Mouse (Mus musculus) kidney, embryonic 14.5 days (tissue): ENCODE data around the gene Morn1. TPM values are rescaled to one million over a fixed set of nuclear protein-coding genes. Genes with fewer than 3 reads are reported as not detected.

ENCODE experiments used
- ATAC-seq: fragments of 200-750 bp; cut with Nextera tagmentation; 2 replicates; pipeline ENCODE4 v1.8.0; 2017; ENCODE audit warnings: moderate number of reproducible peaks, mild to moderate bottlenecking, moderate TSS enrichment, moderate library complexity; ENCODE audit not compliant: low FRiP score, low TSS enrichment
- H3K27ac ChIP-seq: fragments of 300-500 bp; sonication (generic); 2 replicates; pipeline ENCODE4 v1.5.1; 2014; ENCODE audit warnings: low read depth, mild to moderate bottlenecking, low read length, moderate library complexity, mixed read lengths
- H3K27me3 ChIP-seq: fragments of 300-500 bp; sonication (generic); 2 replicates; pipeline ENCODE4 v1.6.1; 2014; ENCODE audit warnings: mild to moderate bottlenecking, low read length; ENCODE audit not compliant: control insufficient read depth, insufficient read depth
- H3K36me3 ChIP-seq: fragments of 300-500 bp; sonication (generic); 2 replicates; pipeline ENCODE4 v1.6.1; 2014; ENCODE audit warnings: low read length, mixed read lengths; ENCODE audit not compliant: control insufficient read depth, insufficient read depth
- H3K4me1 ChIP-seq: fragments of 300-500 bp; sonication (generic); 2 replicates; pipeline ENCODE4 v1.6.1; 2014; ENCODE audit warnings: low read length, mixed read lengths; ENCODE audit not compliant: control insufficient read depth, insufficient read depth
- H3K4me2 ChIP-seq: fragments of 300-500 bp; sonication (generic); replicated peaks from 2 replicates; pipeline ENCODE4 v1.6.1; 2014; ENCODE audit warnings: low read depth, mild to moderate bottlenecking, low read length
- H3K4me3 ChIP-seq: fragments of 300-500 bp; sonication (generic); 2 replicates; pipeline ENCODE4 v1.5.1; 2014; ENCODE audit warnings: mild to moderate bottlenecking, low read length
- H3K9ac ChIP-seq: fragments of 300-500 bp; sonication (generic); 2 replicates; pipeline ENCODE4 v1.6.1; 2014; ENCODE audit warnings: low read depth, mild to moderate bottlenecking, low read length, moderate library complexity
- H3K9me3 ChIP-seq: fragments of 300-500 bp; sonication (generic); 2 replicates; pipeline ENCODE4 v1.6.1; 2016; ENCODE audit warnings: low read length; ENCODE audit not compliant: control insufficient read depth
- WGBS: fragments of 180-500 bp; shearing (Covaris S2); extraction: QIAGEN DNeasy Blood & Tissue Kit; methylation state at CpG from one replicate; pipeline ENCODE4 v1.1.7; 2014; 5-methylcytosine and 5-hydroxymethylcytosine counted together
- polyA plus RNA-seq: library from polyadenylated mRNA; unstranded; fragments of >200 nt; fragmentation: Nextera tagmentation; extraction: Ambion mirVana; gene quantifications from 2 replicates; pipeline ENCODE4 v1.2.1, GENCODE M21; 2014

Gene Morn1
- polyA plus RNA-seq, 1 experiment from 2014 or later: 6.9 TPM

- H3K27me3 ChIP-seq: no peaks in the 10 kb centered on the region
- no peaks in the 10 kb centered on the region for H3K9me3 ChIP-seq
- H3K36me3 ChIP-seq: no peaks in the 10 kb centered on the region
- H3K27ac ChIP-seq: peak overlapping the region; percentile 89
- H3K9ac ChIP-seq: peak overlapping the region; percentile 34
- peak; percentile 56 for ATAC-seq
- H3K4me1 ChIP-seq: peaks cover 29% of the 10 kb centered on the region
- no peak overlapping the region for H3K4me2 ChIP-seq
- no peak overlapping the region for H3K4me3 ChIP-seq
- WGBS: 55% methylated on average over 12 of the region's 12 CpGs
These were observed 57.6 kb downstream of the Morn1 start for GRCm38 (mm10) chr4:155143871-155144502.

DNA sequence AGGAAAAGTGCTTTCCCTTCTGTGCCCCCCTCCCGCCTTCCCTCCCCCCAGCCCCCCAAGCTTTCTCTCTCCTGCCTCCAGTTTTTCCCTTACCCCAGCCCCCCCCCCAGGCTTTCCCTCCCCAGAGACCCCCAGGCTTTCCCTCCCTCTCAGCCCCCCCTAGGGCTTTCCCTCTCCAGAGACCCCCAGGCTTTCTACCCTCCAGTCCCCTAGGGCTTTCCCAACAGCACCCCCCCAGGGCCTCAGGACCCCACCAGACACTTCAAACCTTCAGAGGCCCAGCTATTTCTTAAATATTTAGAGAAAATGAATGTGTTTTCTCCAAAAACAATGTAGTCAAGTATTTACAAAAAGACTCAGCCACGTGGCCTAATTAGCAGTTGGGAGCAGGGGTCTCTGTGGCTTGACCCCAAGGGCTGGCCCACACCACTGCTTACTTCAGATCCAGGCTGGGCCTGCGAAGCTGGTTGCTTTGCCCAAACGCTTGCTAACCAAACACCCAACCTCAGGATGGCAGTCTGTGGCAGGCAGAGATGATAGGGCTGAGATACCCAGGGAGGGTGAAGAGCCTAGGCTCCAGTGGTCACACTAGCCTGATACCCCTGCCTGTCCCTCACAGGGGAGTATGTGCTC lies 58.3 kb downstream of the Morn1 start:
- Histone ChIP-seq H3K27me3 (no peaks in the 10 kb centered on the region), H3K4me3 (no peak overlapping the region), H3K9ac (no peak overlapping the region), H3K4me2 (no peak overlapping the region), H3K4me1 (peaks cover 35% of the 10 kb centered on the region), H3K27ac (peak overlapping the region; percentile 89), H3K36me3 (no peaks in the 10 kb centered on the region), H3K9me3 (no peaks in the 10 kb centered on the region)
- 51% methylated on average over 4 of the region's 4 CpGs for WGBS
- ATAC-seq: no peak

GRCm38 (mm10) chr4:155146107-155146823 lies 59.9 kb downstream of the Morn1 start:
- ATAC-seq: no peak
- Histone ChIP-seq H3K4me1 (peaks cover 37% of the 10 kb centered on the region), H3K4me3 (no peak overlapping the region), H3K27me3 (no peaks in the 10 kb centered on the region), H3K9me3 (no peaks in the 10 kb centered on the region), H3K4me2 (no peak overlapping the region), H3K27ac (no peak overlapping the region), H3K36me3 (no peaks in the 10 kb centered on the region), H3K9ac (0 out of 2 replicates have a peak overlapping the region, but pooled peaks have one; percentile 28)
- 76% methylated on average over 14 of the region's 14 CpGs for WGBS

- H3K9me3 ChIP-seq: no peaks in the 10 kb centered on the region
- H3K4me2 ChIP-seq: no peak overlapping the region
- peaks cover 39% of the 10 kb centered on the region for H3K4me1 ChIP-seq
- 82% methylated on average over 4 of the region's 4 CpGs for WGBS
- ATAC-seq: no peak
- H3K36me3 ChIP-seq: peaks cover 3% of the 10 kb centered on the region; the same call in 1 of the 2 replicates
- no peaks in the 10 kb centered on the region for H3K27me3 ChIP-seq
- H3K27ac ChIP-seq: no peak overlapping the region
- H3K9ac ChIP-seq: no peak overlapping the region
- H3K4me3 ChIP-seq: no peak overlapping the region
These were observed 62.1 kb downstream of the Morn1 start for GRCm38 (mm10) chr4:155148453-155148852.

- peaks cover 7% of the 10 kb centered on the region; the same call in 1 of the 2 replicates for H3K36me3 ChIP-seq
- no peak overlapping the region for H3K9ac ChIP-seq
- peaks cover 32% of the 10 kb centered on the region for H3K4me1 ChIP-seq
- no peak overlapping the region for H3K4me2 ChIP-seq
- H3K9me3 ChIP-seq: no peaks in the 10 kb centered on the region
- 67% methylated on average over 8 of the region's 8 CpGs for WGBS
- H3K4me3 ChIP-seq: no peak overlapping the region
- no peaks in the 10 kb centered on the region for H3K27me3 ChIP-seq
- ATAC-seq: peak; percentile 6; the same call in 1 of the 2 replicates
- peak overlapping the region; percentile 55; the same call in 1 of the 2 replicates for H3K27ac ChIP-seq
These were observed 62.7 kb downstream of the Morn1 start for GRCm38 (mm10) chr4:155148910-155149698.

DNA sequence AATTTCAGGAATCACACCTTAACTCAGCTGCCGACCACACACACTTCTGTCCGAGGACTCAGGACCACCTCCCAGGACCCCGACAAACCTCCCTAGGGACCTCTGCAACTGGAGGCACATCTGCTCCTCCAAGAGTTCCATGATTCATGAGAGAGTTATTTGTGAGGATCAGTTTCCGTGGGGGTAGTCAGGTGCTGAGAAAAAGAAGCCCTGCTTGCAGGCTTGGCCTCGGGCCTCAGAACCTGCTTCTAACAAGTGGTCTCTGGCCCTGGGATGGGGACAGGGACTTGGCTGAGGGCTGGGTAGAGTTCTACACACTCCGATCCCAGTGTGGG lies 63.5 kb downstream of the Morn1 start:
- H3K9me3 ChIP-seq: no peaks in the 10 kb centered on the region
- peak overlapping the region; percentile 59; the same call in 1 of the 2 replicates for H3K9ac ChIP-seq
- ATAC-seq: 0 out of 2 replicates have a peak, but pooled peaks have one; percentile 1
- H3K27me3 ChIP-seq: no peaks in the 10 kb centered on the region
- no peak overlapping the region; the same call in 1 of the 2 replicates for H3K4me3 ChIP-seq
- peaks cover 10% of the 10 kb centered on the region; the same call in 1 of the 2 replicates for H3K36me3 ChIP-seq
- peaks cover 26% of the 10 kb centered on the region for H3K4me1 ChIP-seq
- WGBS: 42% methylated on average over 6 of the region's 6 CpGs
- H3K27ac ChIP-seq: peak overlapping the region; percentile 53
- H3K4me2 ChIP-seq: peak overlapping the region; percentile 56

- peak; percentile 87 for ATAC-seq
- Histone ChIP-seq H3K27ac (peak overlapping the region; percentile 53), H3K4me1 (peaks cover 28% of the 10 kb centered on the region), H3K9ac (peak overlapping the region; percentile 59), H3K9me3 (no peaks in the 10 kb centered on the region), H3K4me2 (peak overlapping the region; percentile 56), H3K36me3 (peaks cover 15% of the 10 kb centered on the region; the same call in 1 of the 2 replicates), H3K27me3 (no peaks in the 10 kb centered on the region), H3K4me3 (peak overlapping the region; percentile 33)
- 3% methylated on average over 70 of the region's 73 CpGs for WGBS
These were observed 64.1 kb downstream of the Morn1 start for GRCm38 (mm10) chr4:155150276-155151113.

DNA sequence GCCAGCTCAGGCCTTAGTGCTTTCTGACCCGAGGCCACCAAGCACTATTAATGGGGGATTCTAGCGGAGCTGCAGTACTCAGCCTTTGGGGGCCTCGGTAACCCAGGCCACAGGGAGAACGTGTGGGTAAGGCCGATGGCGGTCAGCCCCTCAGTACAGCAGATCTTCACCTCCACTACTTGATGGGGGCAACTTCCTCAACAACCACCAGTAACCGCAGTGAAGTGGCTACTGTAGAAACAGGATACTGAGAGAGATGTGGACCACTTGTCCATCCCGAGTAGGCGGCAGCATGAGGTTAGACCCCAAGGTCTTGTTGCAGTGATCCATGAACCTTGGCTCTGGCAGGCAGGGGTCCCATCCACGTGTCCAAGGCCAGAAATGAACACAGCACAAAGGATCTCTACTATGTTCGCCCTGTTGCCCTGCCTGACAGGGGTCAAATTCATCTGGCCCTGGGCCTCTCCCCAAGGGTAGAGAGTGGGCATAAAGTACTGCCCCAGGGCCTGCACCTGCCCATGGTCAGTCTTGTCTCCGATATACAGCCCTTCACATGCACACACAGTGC lies 64.9 kb downstream of the Morn1 start:
- H3K9ac ChIP-seq: peak overlapping the region; percentile 59; the same call in 1 of the 2 replicates
- WGBS: 37% methylated on average over 12 of the region's 12 CpGs
- H3K9me3 ChIP-seq: no peaks in the 10 kb centered on the region
- H3K4me1 ChIP-seq: peaks cover 25% of the 10 kb centered on the region
- no peaks in the 10 kb centered on the region for H3K27me3 ChIP-seq
- peak overlapping the region; percentile 33 for H3K4me3 ChIP-seq
- H3K27ac ChIP-seq: peak overlapping the region; percentile 21
- peaks cover 23% of the 10 kb centered on the region for H3K36me3 ChIP-seq
- H3K4me2 ChIP-seq: peak overlapping the region; percentile 56
- ATAC-seq: peak; percentile 8
